Mouse (Mus musculus) hindbrain, embryonic 11.5 days (tissue): ENCODE measurements around the gene 9130023H24Rik. TPM values are rescaled to one million over a fixed set of nuclear protein-coding genes. Genes with fewer than 3 reads are reported as not detected.

Experiments
- ATAC-seq: fragments of 200-750 bp; cut with Nextera tagmentation; 2 replicates; pipeline ENCODE4 v1.8.0; 2017; ENCODE audit warnings: mild to moderate bottlenecking, moderate TSS enrichment, moderate library complexity; ENCODE audit not compliant: low FRiP score
- DNase-seq: peaks from one replicate; pipeline ENCODE4 v3.0.0-alpha.2; 2015; ENCODE audit warnings: low spot score
- H3K27ac ChIP-seq: fragments of 300-500 bp; sonication (generic); 2 replicates; pipeline ENCODE4 v1.5.1; 2014; ENCODE audit warnings: mild to moderate bottlenecking, low read depth, low read length
- H3K27me3 ChIP-seq: fragments of 300-500 bp; sonication (generic); 2 replicates; pipeline ENCODE4 v1.6.1; 2014; ENCODE audit warnings: mild to moderate bottlenecking, low read length, moderate library complexity, mixed read lengths; ENCODE audit not compliant: control insufficient read depth, insufficient read depth
- H3K36me3 ChIP-seq: fragments of 300-500 bp; sonication (generic); 2 replicates; pipeline ENCODE4 v1.6.1; 2014; ENCODE audit warnings: mild to moderate bottlenecking, low read length, moderate library complexity, mixed read lengths; ENCODE audit not compliant: control insufficient read depth, insufficient read depth
- H3K4me1 ChIP-seq: fragments of 300-500 bp; sonication (generic); replicated peaks from 2 replicates; pipeline ENCODE4 v1.6.1; 2014; ENCODE audit warnings: low read length, mixed read lengths; ENCODE audit not compliant: control insufficient read depth, insufficient read depth
- H3K4me2 ChIP-seq: fragments of 300-500 bp; sonication (generic); replicated peaks from 2 replicates; pipeline ENCODE4 v1.6.1; 2014; ENCODE audit warnings: mild to moderate bottlenecking, low read depth, low read length
- H3K4me3 ChIP-seq: fragments of 300-500 bp; sonication (generic); 2 replicates; pipeline ENCODE4 v1.5.1; 2014; ENCODE audit warnings: low read depth, low read length
- H3K9ac ChIP-seq: fragments of 300-500 bp; sonication (generic); 2 replicates; pipeline ENCODE4 v1.6.1; 2014; ENCODE audit warnings: low read depth, low read length
- H3K9me3 ChIP-seq: fragments of 300-500 bp; sonication (generic); 2 replicates; pipeline ENCODE4 v1.6.1; 2016; ENCODE audit warnings: low read length; ENCODE audit not compliant: control insufficient read depth
- whole genome bisulfite sequencing: fragments of 180-500 bp; shearing (Covaris S2); extraction: QIAGEN DNeasy Blood & Tissue Kit; methylation state at CpG from one replicate; pipeline ENCODE4 v1.1.7; 2014; 5-methylcytosine and 5-hydroxymethylcytosine counted together
- polyA plus RNA-seq: library from polyadenylated mRNA; unstranded; fragments of >200 nt; fragmentation: Nextera tagmentation; extraction: Ambion mirVana; gene quantifications from 2 replicates; pipeline ENCODE4 v1.2.1, GENCODE M21; 2014

The 9130023H24Rik gene
- polyA plus RNA-seq, 1 experiment from 2014 or later = 12.3 TPM

DNA sequence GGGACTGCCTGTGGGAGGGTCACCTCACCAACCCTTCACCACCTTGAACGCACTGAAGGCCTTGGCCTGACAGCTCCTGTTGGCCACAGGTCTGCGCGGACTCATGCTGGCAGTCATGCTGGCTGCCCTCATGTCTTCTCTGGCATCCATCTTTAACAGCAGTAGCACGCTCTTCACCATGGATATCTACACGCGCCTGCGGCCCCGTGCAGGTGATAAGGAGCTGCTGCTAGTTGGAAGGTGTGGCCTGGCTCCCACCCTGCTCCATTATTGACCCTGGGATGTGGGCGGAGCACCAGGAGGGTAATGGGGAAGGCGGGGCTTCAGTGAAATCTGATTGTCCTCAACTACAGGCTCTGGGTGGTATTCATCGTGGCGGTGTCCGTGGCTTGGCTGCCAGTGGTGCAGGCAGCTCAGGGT is 32.6 kb upstream of the 9130023H24Rik start:
- Histone ChIP-seq H3K27me3 (no peaks in the 10 kb centered on the region), H3K27ac (no peak overlapping the region), H3K4me3 (no peak overlapping the region), H3K4me1 (no peaks in the 10 kb centered on the region), H3K9ac (no peak overlapping the region), H3K4me2 (no peak overlapping the region), H3K36me3 (no peaks in the 10 kb centered on the region), H3K9me3 (no peaks in the 10 kb centered on the region)
- 57% methylated on average over 13 of the region's 13 CpGs for WGBS
- no peak for DNase-seq
- no peak for ATAC-seq

DNA sequence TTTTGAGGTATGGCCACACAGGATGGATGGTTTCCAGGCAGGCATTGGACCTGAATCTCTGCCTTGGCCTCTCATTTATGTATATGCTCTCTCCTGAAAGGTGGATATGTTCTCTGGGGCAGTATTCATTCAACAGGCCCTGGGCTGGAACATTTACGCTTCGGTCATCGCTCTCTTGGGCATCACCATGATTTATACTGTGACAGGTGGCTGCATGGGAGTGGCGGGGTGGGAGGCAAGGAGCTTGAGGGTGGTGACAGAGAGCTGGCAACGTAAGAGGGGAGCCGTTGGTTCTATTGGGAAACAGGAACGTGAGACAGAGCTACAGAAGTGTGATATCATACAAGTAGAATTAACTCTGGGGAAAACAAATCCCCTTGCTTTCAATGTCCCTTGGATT is 30.0 kb upstream of the 9130023H24Rik start:
- ATAC-seq (no peak), DNase-seq (no peak)
- Histone ChIP-seq H3K4me1 (no peaks in the 10 kb centered on the region), H3K27ac (no peak overlapping the region), H3K4me3 (no peak overlapping the region), H3K36me3 (no peaks in the 10 kb centered on the region), H3K9me3 (no peaks in the 10 kb centered on the region), H3K9ac (no peak overlapping the region), H3K27me3 (no peaks in the 10 kb centered on the region), H3K4me2 (no peak overlapping the region)
- 88% methylated on average over 7 of the region's 7 CpGs for WGBS

DNA sequence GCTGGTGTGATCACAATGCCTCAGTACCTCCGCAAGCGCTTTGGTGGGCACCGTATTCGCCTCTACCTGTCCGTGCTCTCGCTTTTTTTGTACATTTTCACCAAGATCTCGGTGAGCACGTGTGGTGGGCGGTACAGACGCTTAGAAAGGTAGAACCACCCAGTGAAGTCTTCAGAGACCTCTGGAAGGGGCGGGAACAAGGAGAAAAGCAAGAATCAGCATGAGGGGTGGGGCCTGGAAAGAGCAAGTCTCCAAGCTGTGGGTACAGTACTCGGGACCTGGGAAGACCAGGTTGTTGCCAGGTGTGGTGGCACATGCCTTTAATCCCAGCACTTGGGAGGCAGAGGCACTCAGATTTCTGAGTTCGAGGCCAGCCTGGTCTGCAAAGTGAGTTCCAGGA is 29.6 kb upstream of the 9130023H24Rik start:
- no peaks in the 10 kb centered on the region for H3K27me3 ChIP-seq
- H3K9me3 ChIP-seq = no peaks in the 10 kb centered on the region
- H3K27ac ChIP-seq = no peak overlapping the region
- no peak overlapping the region for H3K9ac ChIP-seq
- no peak overlapping the region for H3K4me3 ChIP-seq
- H3K36me3 ChIP-seq = no peaks in the 10 kb centered on the region
- H3K4me2 ChIP-seq = no peak overlapping the region
- ATAC-seq (no peak), DNase-seq (no peak)
- H3K4me1 ChIP-seq = no peaks in the 10 kb centered on the region
- WGBS = 69% methylated on average over 13 of the region's 13 CpGs

GRCm38 (mm10) chr7:128266056-128266455 is 28.2 kb upstream of the 9130023H24Rik start:
- Histone ChIP-seq H3K4me3 (no peak overlapping the region), H3K27ac (no peak overlapping the region), H3K4me1 (no peaks in the 10 kb centered on the region), H3K27me3 (no peaks in the 10 kb centered on the region), H3K36me3 (no peaks in the 10 kb centered on the region), H3K9me3 (no peaks in the 10 kb centered on the region), H3K4me2 (no peak overlapping the region), H3K9ac (no peak overlapping the region)
- ATAC-seq (no peak), DNase-seq (no peak)
- WGBS = 68% methylated on average over 5 of the region's 5 CpGs

- Histone ChIP-seq H3K9me3 (no peaks in the 10 kb centered on the region), H3K36me3 (no peaks in the 10 kb centered on the region), H3K4me2 (no peak within 1 kb of the TSS), H3K4me1 (no peaks in the 10 kb centered on the region), H3K27me3 (no peaks in the 10 kb centered on the region), H3K9ac (no peak within 1 kb of the TSS), H3K27ac (no peak within 1 kb of the TSS), H3K4me3 (no peak within 1 kb of the TSS)
- no peak for ATAC-seq
- 85% methylated on average over 6 of the region's 6 CpGs for WGBS
- no peak for DNase-seq
These were observed 27.6 kb upstream of the 9130023H24Rik start, which contains the start of gene Slc5a2 for GRCm38 (mm10) chr7:128265411-128265810. TSS of gene Slc5a2 (plus strand) at chr7:128265657.

GRCm38 (mm10) chr7:128256783-128257334 is 19.0 kb upstream of the 9130023H24Rik start:
- ATAC-seq = no peak
- whole genome bisulfite sequencing = 65% methylated on average over 5 of the region's 5 CpGs
- Histone ChIP-seq H3K4me2 (no peak overlapping the region), H3K27me3 (no peaks in the 10 kb centered on the region; the same call in 1 of the 2 replicates), H3K4me1 (no peaks in the 10 kb centered on the region; the same call in 1 of the 2 replicates), H3K27ac (no peak overlapping the region), H3K4me3 (no peak overlapping the region), H3K36me3 (no peaks in the 10 kb centered on the region), H3K9ac (no peak overlapping the region), H3K9me3 (no peaks in the 10 kb centered on the region)
- no peak for DNase-seq

- no peaks in the 10 kb centered on the region for H3K9me3 ChIP-seq
- no peak overlapping the region for H3K4me2 ChIP-seq
- no peak overlapping the region for H3K9ac ChIP-seq
- H3K27ac ChIP-seq = no peak overlapping the region
- ATAC-seq (no peak), DNase-seq (no peak)
- H3K36me3 ChIP-seq = no peaks in the 10 kb centered on the region
- peaks cover 3% of the 10 kb centered on the region; the same call in 1 of the 2 replicates for H3K27me3 ChIP-seq
- 84% methylated on average over 5 of the region's 5 CpGs for WGBS
- H3K4me3 ChIP-seq = no peak overlapping the region
- no peaks in the 10 kb centered on the region; the same call in 1 of the 2 replicates for H3K4me1 ChIP-seq
These were observed 17.9 kb upstream of the 9130023H24Rik start for GRCm38 (mm10) chr7:128255757-128256156.

DNA sequence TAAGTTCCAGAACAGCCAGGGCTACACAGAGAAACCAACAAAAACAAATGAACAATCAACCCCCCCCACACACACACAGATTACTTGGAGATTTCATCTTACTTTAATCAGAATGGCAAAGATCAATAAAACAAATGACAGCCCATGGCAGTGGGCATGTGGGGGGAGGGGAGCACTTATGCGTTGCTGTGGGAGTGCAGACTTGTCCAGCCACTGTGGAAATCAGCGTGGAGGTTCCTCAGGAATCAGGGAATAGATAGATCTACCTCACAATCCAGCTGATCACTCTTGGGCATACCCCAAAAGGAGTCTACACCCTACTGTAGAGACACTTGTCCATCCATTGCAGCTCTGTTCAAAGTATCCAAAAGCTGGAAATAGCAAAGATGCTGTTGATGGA is 17.1 kb upstream of the 9130023H24Rik start:
- DNase-seq = no peak
- peaks cover 3% of the 10 kb centered on the region; the same call in 1 of the 2 replicates for H3K27me3 ChIP-seq
- H3K9me3 ChIP-seq = no peaks in the 10 kb centered on the region
- H3K4me3 ChIP-seq = no peak overlapping the region
- H3K36me3 ChIP-seq = no peaks in the 10 kb centered on the region
- no peak for ATAC-seq
- H3K9ac ChIP-seq = no peak overlapping the region
- no peak overlapping the region for H3K4me2 ChIP-seq
- H3K27ac ChIP-seq = no peak overlapping the region
- H3K4me1 ChIP-seq = no peaks in the 10 kb centered on the region; the same call in 1 of the 2 replicates
- WGBS = 59% methylated on average over 2 of the region's 2 CpGs

GRCm38 (mm10) chr7:128252609-128253008 is 14.8 kb upstream of the 9130023H24Rik start:
- Histone ChIP-seq H3K27ac (no peak overlapping the region), H3K4me1 (no peaks in the 10 kb centered on the region; the same call in 1 of the 2 replicates), H3K9ac (peak overlapping the region; percentile 3; the same call in 1 of the 2 replicates), H3K4me2 (peak overlapping the region; percentile 26), H3K27me3 (peaks cover 3% of the 10 kb centered on the region; the same call in 1 of the 2 replicates), H3K4me3 (peak overlapping the region; percentile 18; the same call in 1 of the 2 replicates), H3K36me3 (no peaks in the 10 kb centered on the region), H3K9me3 (no peaks in the 10 kb centered on the region)
- 12% methylated on average over 24 of the region's 24 CpGs for WGBS
- ATAC-seq = no peak
- peak; percentile 62 for DNase-seq
